Mouse (Mus musculus): ENCODE measurements around the gene 1700008O03Rik.
A peak's percentile ranks its signal among the peaks of the same experiment; 100 is the strongest.

DNA sequence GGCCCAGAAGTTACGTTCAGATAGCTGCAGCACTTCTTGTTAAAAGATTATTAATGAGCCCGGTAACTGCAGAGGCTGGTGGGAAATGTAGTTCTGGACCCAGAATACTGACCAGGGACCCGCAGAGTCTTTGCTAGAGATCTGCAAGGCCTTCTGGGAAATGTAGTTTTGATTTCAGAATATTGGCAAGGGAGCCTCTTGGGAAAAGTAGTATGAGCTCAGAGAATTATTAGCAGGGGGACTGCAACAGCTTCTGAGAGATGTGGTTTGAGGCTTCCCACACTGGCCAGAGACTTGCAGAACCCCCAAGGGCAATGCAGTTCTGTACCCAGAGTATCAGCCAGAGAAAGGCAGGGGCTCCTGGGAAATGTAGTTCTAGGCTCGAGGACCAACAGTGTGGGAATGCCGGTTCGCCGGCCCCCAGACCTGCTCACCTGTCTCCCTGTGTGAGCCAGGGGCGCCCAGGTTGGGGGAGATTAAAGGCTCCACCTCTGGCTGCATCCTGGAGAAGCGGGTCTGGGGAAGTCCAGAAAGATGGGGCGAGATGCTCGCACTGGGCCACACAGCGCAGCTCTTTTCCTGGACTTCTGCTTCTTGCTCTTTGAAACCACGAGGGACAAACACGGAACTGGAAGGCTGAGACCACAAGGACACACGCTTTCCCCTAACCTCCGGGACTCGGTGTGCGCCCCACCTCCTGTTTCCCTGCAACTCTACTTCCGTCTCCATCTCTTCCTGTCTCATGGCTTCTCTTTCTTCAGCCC, 11.5 kb downstream of the 1700008O03Rik start:
- no peak for TF ChIP-seq CTCF (IDR thresholded peaks at IDR 0.05; ENCODE audit: control insufficient read depth, insufficient read depth, insufficient replicate concordance, low read depth, low read length)
- 0 out of 2 replicates have a peak, but pooled peaks have one; percentile 38 for TF ChIP-seq POLR2A (IDR thresholded peaks at IDR 0.05; ENCODE audit: control insufficient read depth, low read depth, low read length)
